Mouse (Mus musculus): Measurements from ENCODE around the gene Defb22.

GRCm38 (mm10) chr2:152511592-152511991 lies 21.7 kb upstream of the Defb22 start, which contains the start of gene Defb26:
- TF ChIP-seq POLR2A (IDR thresholded peaks at IDR 0.05; ENCODE audit: insufficient read depth, low read depth, low read length) (no peak), CTCF (IDR thresholded peaks at IDR 0.05) (no peak), EP300 (IDR thresholded peaks at IDR 0.05; ENCODE audit: insufficient read depth, low read depth, low read length) (no peak)

Measured in heart, adult 2 months (tissue).